Mouse (Mus musculus): Measurements from ENCODE around the gene Cpeb4. TPM values are rescaled to one million over a fixed set of nuclear protein-coding genes. Genes with fewer than 3 reads are reported as not detected.
"Not testable (repeated sequence)": the region's sequence is repeated elsewhere in the genome, so short reads cannot be mapped to it uniquely, and the experiment has no call there.

Gene Cpeb4
- polyA plus RNA-seq, 1 experiment from 2014 or later = 3.5 TPM

GRCm38 (mm10) chr11:31976137-31976536 is 104.1 kb downstream of the Cpeb4 start:
- Histone ChIP-seq H3K4me3 (ENCODE audit: low read length) (no peak overlapping the region), H3K4me1 (replicated peaks; ENCODE audit: control insufficient read depth, insufficient read depth, low read length) (no peaks in the 10 kb centered on the region), H3K36me3 (ENCODE audit: control insufficient read depth, insufficient read depth, low read length) (no peaks in the 10 kb centered on the region), H3K9me3 (ENCODE audit: control insufficient read depth, low read length) (peaks cover 2% of the 10 kb centered on the region; the same call in 1 of the 2 replicates), H3K9ac (ENCODE audit: low read length) (no peak overlapping the region), H3K4me2 (ENCODE audit: low read depth, low read length) (no peak overlapping the region), H3K27me3 (ENCODE audit: control insufficient read depth, insufficient read depth, low read depth, low read length) (no peaks in the 10 kb centered on the region), H3K27ac (ENCODE audit: low read length) (no peak overlapping the region)
- WGBS = 38% methylated on average over 5 of the region's 5 CpGs
- ATAC-seq (ENCODE audit: low read depth) = 0 out of 2 replicates have a peak, but pooled peaks have one; percentile 47

- H3K9ac ChIP-seq (ENCODE audit: low read length); H3K4me3 ChIP-seq (ENCODE audit: low read length); H3K27ac ChIP-seq (ENCODE audit: low read length); H3K9me3 ChIP-seq (ENCODE audit: control insufficient read depth, low read length); H3K36me3 ChIP-seq (ENCODE audit: control insufficient read depth, insufficient read depth, low read length); H3K4me1 ChIP-seq (replicated peaks; ENCODE audit: control insufficient read depth, insufficient read depth, low read length); ATAC-seq (ENCODE audit: low read depth); H3K4me2 ChIP-seq (ENCODE audit: low read depth, low read length); H3K27me3 ChIP-seq (ENCODE audit: control insufficient read depth, insufficient read depth, low read depth, low read length): not testable (repeated sequence)
- 88% methylated on average over 5 of the region's 5 CpGs for WGBS
Observed at GRCm38 (mm10) chr11:31980089-31980488, 108.1 kb downstream of the Cpeb4 start.

GRCm38 (mm10) chr11:31981830-31982229 is 109.8 kb downstream of the Cpeb4 start:
- Histone ChIP-seq H3K27ac (ENCODE audit: low read length) (no peak overlapping the region), H3K36me3 (ENCODE audit: control insufficient read depth, insufficient read depth, low read length) (no peaks in the 10 kb centered on the region), H3K27me3 (ENCODE audit: control insufficient read depth, insufficient read depth, low read depth, low read length) (no peaks in the 10 kb centered on the region), H3K4me2 (ENCODE audit: low read depth, low read length) (no peak overlapping the region), H3K9ac (ENCODE audit: low read length) (no peak overlapping the region), H3K4me3 (ENCODE audit: low read length) (no peak overlapping the region), H3K9me3 (ENCODE audit: control insufficient read depth, low read length) (peaks cover 2% of the 10 kb centered on the region; the same call in 1 of the 2 replicates), H3K4me1 (replicated peaks; ENCODE audit: control insufficient read depth, insufficient read depth, low read length) (no peaks in the 10 kb centered on the region)
- ATAC-seq (ENCODE audit: low read depth) = no peak
- WGBS = 70% methylated on average over 7 of the region's 7 CpGs

GRCm38 (mm10) chr11:31982247-31982943 is 110.4 kb downstream of the Cpeb4 start:
- not testable (repeated sequence) for H3K36me3 ChIP-seq (ENCODE audit: control insufficient read depth, insufficient read depth, low read length); H3K4me1 ChIP-seq (replicated peaks; ENCODE audit: control insufficient read depth, insufficient read depth, low read length); ATAC-seq (ENCODE audit: low read depth); H3K27me3 ChIP-seq (ENCODE audit: control insufficient read depth, insufficient read depth, low read depth, low read length); H3K9ac ChIP-seq (ENCODE audit: low read length); H3K9me3 ChIP-seq (ENCODE audit: control insufficient read depth, low read length); H3K27ac ChIP-seq (ENCODE audit: low read length); H3K4me2 ChIP-seq (ENCODE audit: low read depth, low read length); H3K4me3 ChIP-seq (ENCODE audit: low read length)
- WGBS = 84% methylated on average over 13 of the region's 13 CpGs

- Histone ChIP-seq H3K27ac (ENCODE audit: low read length) (no peak overlapping the region), H3K9me3 (ENCODE audit: control insufficient read depth, low read length) (peaks cover 2% of the 10 kb centered on the region; the same call in 1 of the 2 replicates), H3K36me3 (ENCODE audit: control insufficient read depth, insufficient read depth, low read length) (no peaks in the 10 kb centered on the region), H3K9ac (ENCODE audit: low read length) (no peak overlapping the region), H3K4me2 (ENCODE audit: low read depth, low read length) (no peak overlapping the region), H3K4me1 (replicated peaks; ENCODE audit: control insufficient read depth, insufficient read depth, low read length) (no peaks in the 10 kb centered on the region), H3K4me3 (ENCODE audit: low read length) (no peak overlapping the region), H3K27me3 (ENCODE audit: control insufficient read depth, insufficient read depth, low read depth, low read length) (no peaks in the 10 kb centered on the region)
- ATAC-seq (ENCODE audit: low read depth) = no peak
Observed at GRCm38 (mm10) chr11:31983249-31983648, 111.2 kb downstream of the Cpeb4 start.

GRCm38 (mm10) chr11:31984786-31985185 is 112.8 kb downstream of the Cpeb4 start:
- Histone ChIP-seq H3K4me1 (replicated peaks; ENCODE audit: control insufficient read depth, insufficient read depth, low read length) (no peaks in the 10 kb centered on the region), H3K4me2 (ENCODE audit: low read depth, low read length) (no peak overlapping the region), H3K9ac (ENCODE audit: low read length) (no peak overlapping the region), H3K9me3 (ENCODE audit: control insufficient read depth, low read length) (peaks cover 2% of the 10 kb centered on the region; the same call in 1 of the 2 replicates), H3K36me3 (ENCODE audit: control insufficient read depth, insufficient read depth, low read length) (no peaks in the 10 kb centered on the region), H3K4me3 (ENCODE audit: low read length) (no peak overlapping the region), H3K27me3 (ENCODE audit: control insufficient read depth, insufficient read depth, low read depth, low read length) (no peaks in the 10 kb centered on the region), H3K27ac (ENCODE audit: low read length) (no peak overlapping the region)
- WGBS = 59% methylated on average over 2 of the region's 2 CpGs
- no peak for ATAC-seq (ENCODE audit: low read depth)

Other genes with a start within 250 kb of the Cpeb4 start
- 68.8 and 73.1 TPM in 2 replicates for gene Bod1, start 200.3 kb upstream of the Cpeb4 start, polyA plus RNA-seq (2015; fragmentation: Nextera tagmentation; extraction: Ambion mirVana)
- not detected in 2 replicates for gene 4930524B15Rik, start 93.4 kb downstream of the Cpeb4 start, polyA plus RNA-seq (2015; fragmentation: Nextera tagmentation; extraction: Ambion mirVana)
- 1.6 and 3.0 TPM in 2 replicates for gene Nsg2, start 128.3 kb downstream of the Cpeb4 start, polyA plus RNA-seq (2015; fragmentation: Nextera tagmentation; extraction: Ambion mirVana)